Mouse (Mus musculus) frontal cortex, postnatal 14 days (tissue): ENCODE results near the gene Sh2d7.
A peak's percentile ranks its signal among the peaks of the same experiment; 100 is the strongest.
"Not testable (repeated sequence)": the region's sequence is repeated elsewhere in the genome, so short reads cannot be mapped to it uniquely, and the experiment has no call there.

ENCODE experiments used
- DNase-seq, 2 experiments: peaks; one replicate each; pipeline ENCODE4 v3.0.0; 2022; ENCODE audit warnings: low spot score in 2 of 2

Gene Sh2d7

GRCm38 (mm10) chr9:54544212-54544953, 5.6 kb downstream of the Sh2d7 start:
- no peak for DNase-seq

DNA sequence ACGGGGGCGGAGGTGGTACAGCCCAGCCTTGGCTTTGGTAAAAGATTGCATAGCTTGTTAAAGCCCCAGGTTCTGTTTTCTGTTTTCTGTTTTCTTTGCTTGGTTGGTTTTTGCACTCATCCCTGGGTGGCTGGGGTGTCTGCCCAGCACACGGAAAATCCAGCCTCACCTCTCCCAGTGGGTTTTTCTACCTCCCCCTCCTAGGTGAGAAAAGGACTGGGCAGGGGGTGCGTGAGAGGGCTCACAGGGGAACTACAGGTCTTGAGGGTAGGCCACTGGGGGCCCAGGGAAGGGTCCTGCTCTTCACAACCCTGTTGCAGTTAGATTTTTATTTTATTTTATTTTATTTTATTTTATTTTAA, 6.2 kb downstream of the Sh2d7 start:
- no peak for DNase-seq

DNA sequence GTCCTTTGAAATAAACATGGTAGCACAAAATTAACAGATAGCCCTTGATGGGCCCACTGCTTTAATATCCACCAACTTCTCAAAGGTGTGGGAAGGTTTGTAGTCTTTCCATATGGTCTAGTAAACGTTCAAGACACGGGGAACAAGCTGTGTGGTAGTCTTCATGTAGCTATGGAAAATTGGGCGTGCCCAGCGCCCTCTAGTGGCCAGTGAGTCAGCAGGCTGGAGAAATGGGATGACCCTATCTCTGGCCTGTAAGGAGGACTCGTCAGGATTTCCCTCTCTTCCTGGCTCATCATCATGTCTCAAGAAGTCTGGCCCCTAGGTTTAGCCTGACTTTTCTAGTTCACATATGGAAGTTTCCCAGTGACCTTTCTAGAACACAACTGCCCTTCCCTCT, 8.8 kb downstream of the Sh2d7 start:
- DNase-seq = no peak

- DNase-seq = no peak
Measured at GRCm38 (mm10) chr9:54549433-54549832, 10.6 kb downstream of the Sh2d7 start.

DNA sequence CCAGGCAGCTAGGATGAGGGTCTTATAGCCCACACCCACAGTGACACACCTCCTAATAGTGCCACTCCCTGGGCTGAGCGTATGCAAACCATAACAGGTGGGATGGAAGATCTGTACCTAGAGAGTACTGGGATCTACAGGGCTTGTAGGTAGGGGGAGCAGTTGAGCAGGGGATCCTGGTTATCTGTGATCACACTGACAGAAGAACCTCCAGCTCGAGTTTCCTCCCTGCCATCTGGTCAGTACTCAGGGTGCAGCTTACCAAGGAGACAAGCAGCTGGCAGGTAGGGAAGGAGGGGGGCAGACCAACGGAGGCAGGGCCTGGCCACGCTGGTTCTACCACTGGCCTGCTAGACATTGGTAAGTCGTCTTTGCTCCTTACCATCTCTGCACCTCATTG, 13.6 kb downstream of the Sh2d7 start:
- DNase-seq = no peak

DNA sequence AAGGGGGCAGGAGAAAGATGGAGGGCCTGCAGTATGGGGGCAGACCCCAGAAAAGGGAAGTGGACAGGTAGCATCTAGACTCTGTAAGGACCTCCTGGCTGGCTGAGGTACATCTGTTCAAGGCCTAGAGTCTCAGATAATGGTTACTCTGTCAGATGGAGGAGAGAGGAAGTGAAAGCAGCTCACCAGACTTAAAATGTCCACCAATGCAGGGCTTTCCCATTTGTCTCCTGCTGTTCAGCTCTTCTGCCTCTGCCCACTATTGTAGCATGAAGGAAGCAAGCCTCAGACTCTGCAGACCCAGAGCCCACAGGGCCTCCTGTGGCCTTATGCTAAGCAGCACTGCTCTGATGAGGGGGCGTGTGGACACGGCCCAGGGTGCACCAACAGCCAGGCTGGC, 16.3 kb downstream of the Sh2d7 start:
- DNase-seq = no peak

GRCm38 (mm10) chr9:54558731-54559130, 19.9 kb downstream of the Sh2d7 start:
- no peak for DNase-seq

DNA sequence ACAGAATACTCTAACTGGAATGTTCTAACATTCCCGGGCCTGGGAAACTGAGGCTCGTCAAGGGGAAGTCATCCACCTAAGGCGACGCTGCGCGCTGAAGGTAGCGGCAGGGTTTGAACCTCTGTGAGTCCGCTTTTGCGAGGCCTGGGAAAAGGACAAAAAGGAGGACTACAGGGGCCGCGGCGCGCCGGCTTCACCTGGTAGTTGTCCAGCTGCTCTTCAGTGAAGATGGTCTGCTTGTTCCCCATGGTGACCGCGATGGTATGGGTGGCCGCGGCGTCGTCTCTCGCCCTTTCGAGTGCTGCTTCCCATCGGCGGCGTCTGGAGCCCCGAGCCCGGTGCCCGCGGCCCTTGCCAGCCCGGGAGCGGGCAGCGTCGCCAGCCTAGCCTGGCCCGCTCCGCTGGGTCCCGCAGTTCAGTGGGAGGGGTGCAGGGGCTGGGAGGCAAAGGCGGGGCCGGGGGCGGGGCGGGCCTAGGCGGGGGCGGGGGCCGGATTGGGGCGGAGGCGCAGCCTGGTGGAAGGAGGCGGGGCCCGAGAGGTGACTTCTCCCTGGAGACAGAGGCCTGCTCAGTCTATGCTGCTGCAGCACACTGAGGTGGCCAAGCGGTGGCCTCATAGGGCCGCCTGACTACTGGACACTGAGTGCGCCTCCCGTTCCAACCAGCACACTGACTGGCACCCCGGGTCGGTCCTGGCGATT, 21.1 kb downstream of the Sh2d7 start, which contains the start of gene Cib2:
TSS of gene Cib2 (minus strand) at position 448 of the 701 bp plus-strand sequence.
- DNase-seq = peak; percentile 52 to 53

- no peak for DNase-seq
Measured at GRCm38 (mm10) chr9:54560831-54561601, 22.2 kb downstream of the Sh2d7 start.

DNA sequence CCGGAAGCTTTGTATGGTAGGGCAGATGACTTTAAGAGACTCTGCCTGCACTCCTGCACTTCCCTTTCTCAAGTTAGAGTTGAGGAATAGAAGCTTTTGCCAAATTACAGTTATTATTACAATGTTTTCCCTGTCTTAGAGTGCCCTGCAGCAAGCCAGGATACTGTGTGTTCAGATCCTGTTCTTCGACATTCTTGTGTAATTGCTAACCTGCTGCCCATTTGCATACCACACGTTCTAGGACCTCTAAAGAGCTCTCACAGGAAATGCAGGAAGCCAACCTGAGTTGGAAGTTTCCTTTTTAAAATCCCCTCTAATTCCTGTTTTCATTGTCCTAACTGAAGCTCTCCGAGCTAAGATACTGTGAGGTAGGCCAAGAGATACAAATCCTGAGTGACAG, 28.2 kb downstream of the Sh2d7 start:
- no peak for DNase-seq

DNA sequence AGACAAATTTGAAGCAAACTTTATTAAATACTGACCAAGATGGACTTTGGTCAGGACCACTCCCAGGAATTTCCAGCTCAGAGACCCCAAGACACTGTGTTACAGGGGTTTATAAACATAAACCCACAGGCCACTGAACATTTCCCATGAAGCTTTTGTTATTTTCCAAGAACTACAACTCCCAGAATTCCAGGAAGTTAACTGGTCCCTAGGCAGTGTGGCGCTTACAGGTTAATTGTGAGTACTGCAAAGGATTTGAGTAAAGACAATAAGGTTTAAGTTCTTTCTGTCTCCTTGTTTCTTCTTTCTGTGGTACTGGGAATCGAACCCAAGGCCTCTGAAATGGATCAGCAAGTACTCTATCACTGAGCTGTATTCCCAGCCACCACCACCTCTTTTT, 29.9 kb downstream of the Sh2d7 start:
- no peak for DNase-seq

DNA sequence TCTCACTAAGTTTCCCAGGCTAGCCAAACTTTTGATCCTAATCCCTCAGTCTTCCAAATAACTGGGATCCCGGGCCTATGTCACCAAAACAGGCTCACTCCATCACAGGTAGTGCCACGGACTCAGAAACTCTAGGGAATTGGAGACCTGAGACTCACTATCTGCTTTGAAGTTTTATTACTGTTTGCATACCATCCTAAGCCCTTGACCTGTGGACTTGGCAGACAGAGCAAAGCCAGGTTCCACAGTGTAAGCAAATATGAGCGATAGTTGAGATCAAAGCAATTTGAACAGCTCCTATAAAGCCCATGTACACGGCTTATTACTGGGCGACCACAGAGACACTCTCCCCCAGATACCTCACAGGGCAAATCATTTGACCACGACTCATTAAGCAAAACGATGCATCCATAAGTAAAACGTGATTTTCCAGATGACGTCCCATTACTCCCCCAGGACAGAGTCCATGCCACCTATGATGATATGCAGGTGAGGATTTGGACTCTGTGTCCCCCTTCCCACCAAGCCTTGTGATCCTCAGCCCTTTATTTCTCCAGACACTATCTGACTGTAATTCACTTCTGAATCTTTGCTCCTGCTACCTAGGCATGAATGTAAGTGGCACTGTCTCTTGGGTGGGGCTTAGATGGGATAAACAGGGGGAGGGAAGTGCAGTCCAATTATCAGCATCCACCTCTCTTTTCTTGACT, 32.5 kb downstream of the Sh2d7 start:
- no peak for DNase-seq

DNA sequence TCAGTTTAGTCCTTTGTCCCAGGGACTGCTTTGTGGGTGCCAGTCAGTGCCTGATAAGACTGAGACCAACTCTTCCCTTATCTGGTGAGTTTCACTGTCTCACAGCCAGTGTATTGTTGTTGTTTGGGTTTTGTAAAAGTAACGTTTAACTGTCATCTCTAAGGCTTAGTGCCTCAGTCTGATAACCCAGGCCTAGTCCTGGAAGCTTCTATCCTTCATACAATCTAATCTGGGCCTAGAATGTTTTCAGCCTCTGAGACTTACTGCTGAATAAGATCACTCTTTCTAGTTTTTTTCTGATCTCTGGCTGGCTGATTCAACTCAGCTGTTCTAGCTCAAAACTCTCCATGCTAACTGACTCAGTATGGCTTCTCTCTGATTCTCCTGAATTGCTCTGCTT, 44.9 kb downstream of the Sh2d7 start:
- DNase-seq = no peak

DNA sequence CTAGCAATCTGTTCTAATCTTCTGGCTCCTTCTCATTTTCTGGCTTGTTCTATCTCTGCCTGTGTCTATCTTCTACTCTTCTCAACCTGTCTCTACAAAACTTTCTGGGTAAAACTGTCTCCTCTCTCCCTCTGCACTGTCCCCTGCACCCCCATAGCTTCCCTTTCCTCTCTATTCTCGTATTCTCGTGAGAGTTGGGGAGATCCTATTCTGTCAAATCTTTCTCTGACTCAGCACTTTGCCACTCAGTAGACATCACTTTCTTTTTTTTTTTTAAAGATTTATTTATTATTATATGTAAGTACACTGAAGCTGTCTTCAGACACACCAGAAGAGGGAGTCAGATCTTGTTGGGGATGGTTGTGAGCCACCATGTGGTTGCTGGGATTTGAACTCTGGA, 45.3 kb downstream of the Sh2d7 start:
- not testable (repeated sequence) for DNase-seq

DNA sequence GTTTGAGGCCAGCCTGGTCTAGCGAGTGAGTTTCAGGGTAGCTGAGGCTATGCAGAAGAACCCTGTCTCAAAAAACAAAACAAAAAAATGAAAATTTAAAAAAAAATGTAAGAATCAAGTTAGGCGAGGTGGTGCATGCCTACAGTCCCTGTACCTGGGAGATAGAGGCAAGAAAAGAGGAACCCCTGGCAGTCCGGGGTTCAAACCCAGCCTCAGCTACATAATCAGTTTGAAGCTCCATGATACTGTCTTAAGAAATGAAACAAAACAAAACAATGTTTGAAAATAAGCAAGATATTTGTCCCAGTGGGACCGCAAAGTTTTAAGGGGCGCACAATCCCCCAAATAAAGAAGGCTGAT, 47.0 kb downstream of the Sh2d7 start:
- no peak for DNase-seq

DNA sequence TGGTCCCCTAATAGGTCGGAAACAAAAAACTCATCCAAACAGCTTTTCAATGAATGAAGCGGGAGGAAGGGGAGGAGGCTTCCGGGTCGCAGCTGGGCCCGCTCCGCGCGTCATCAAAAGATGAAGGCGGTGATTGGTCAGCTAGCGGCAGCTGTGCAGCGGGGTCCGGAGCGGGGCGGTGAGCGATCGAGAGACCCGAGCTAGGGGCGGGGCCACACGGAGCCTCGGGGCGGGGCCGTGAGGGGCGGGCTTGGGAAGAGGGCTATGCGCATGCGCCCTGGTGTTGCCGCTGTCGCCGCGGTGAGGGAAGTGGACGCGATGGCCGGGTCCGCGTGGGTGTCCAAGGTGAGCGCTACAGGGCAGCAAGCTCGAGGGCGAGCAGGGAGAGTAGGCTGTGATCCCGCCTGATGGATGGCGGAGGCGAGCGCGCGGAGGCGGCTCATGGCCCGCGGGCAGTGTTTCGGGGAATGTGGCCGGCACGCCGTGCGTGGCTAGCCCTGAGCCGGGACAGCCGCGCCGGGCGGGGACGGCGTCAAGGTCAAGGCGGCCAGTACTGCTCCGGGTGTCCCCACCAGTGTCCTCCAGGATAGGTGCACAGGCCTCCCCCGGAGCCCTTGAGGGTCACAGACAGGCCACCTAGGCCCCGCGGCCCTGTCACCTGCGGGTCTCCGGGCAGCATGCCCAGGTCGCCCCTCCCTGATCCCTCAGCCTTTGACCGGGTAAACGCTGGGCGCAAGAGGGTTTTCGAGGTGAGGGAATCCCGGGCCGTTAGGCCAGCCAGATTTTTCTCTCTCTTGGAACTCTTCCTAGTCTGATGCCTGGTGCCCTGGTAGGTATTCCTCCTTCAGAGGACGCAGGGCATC, 47.6 kb downstream of the Sh2d7 start, which contains the start of gene Idh3a:
TSS of gene Idh3a (plus strand) at position 136 of the 863 bp plus-strand sequence.
- peak; percentile 96 to 97 for DNase-seq

DNA sequence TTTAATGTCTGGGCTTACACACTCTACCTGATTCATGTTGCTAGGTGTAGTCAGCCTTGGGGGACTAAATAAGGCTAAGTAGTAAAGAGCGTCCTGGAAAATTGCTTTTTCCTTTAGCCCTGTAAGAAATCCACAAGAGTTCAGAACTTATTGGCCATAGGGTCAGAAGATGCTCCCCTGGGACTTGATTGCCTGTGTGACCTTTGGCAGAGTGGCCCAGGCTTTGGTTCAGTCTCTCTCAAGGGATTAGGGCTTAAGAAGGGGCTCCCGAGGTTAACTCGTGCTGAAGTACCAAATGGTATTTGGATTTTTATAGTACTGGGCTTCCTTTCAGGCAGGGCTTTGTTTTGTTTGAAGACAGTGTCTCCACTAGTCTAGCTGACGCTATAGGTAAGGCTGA, 49.1 kb downstream of the Sh2d7 start:
- DNase-seq = no peak

- DNase-seq = not testable (repeated sequence)
Measured at GRCm38 (mm10) chr9:54593652-54594051, 54.9 kb downstream of the Sh2d7 start.
